Mouse (Mus musculus) frontal cortex, postnatal 14 days (tissue): Measurements from ENCODE around the gene Olfr350.

ENCODE experiments used
- DNase-seq, 2 experiments: peaks; one replicate each; pipeline ENCODE4 v3.0.0; 2022; ENCODE audit warnings: low spot score in 2 of 2

Gene Olfr350

DNA sequence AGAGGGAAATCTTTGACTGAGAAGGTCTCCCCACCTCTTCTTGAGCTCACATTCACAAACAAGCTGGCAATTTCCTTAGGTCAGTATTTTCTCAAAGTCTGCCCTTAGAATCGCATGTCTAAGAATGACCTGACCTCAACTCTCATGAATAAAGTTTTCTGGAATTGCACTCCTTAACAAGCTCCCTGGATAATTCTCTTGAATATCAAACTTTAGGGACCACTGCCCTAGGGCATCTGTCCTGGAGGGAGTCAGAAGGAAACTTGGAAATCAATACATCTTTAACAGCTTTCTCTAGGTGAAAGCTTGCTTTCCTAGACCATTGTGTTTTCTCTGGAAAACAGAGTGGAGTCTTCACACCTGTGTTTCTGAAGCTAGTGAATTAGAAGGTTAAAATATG lies at the start of gene Olfr350:
Olfr350 (plus strand) TSS at position 301 of the 400 bp plus-strand sequence.
- no peak for DNase-seq

DNA sequence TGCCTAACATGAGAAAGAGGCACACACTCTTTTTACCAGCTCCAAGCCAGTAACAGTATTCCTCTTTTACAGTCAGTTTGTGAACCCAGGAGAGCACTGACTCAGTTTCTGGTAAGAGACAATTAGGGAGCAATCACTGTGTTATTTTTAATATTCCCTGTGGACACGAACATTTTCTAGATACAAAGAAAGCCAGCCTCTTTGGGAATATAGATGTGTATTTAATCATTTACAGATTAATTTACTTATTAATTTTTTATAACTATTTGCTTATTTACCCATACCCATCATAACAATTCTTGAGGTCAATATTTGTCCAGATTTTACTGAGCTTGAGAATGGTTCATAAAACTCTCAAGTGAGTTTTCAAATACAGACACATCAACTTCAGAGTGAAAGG lies 29.2 kb upstream of the Olfr350 start, which contains the start of gene Olfr3:
Olfr3 (minus strand) TSS at position 101 of the 400 bp plus-strand sequence.
- no peak for DNase-seq

DNA sequence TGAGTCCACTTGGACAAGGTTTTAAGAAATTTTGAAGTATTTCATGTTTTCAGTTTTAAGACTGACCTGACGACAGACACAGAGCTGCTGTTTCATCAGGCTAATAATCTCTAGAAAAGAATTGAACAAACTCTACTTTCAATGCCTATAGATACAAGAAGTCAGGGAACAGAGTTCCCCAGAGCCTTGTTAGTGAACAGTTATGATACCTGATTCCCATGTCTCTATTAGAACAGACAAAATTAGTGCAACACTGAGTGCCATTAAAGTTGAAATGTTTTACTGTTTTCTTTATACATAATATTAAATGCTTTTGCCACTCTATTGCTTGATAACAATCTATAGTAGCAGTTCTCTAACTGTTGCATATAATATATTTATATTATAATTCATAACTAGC lies 16.4 kb downstream of the Olfr350 start, which contains the start of gene Olfr351:
Olfr351 (minus strand) TSS at position 101 of the 400 bp plus-strand sequence.
- no peak for DNase-seq

DNA sequence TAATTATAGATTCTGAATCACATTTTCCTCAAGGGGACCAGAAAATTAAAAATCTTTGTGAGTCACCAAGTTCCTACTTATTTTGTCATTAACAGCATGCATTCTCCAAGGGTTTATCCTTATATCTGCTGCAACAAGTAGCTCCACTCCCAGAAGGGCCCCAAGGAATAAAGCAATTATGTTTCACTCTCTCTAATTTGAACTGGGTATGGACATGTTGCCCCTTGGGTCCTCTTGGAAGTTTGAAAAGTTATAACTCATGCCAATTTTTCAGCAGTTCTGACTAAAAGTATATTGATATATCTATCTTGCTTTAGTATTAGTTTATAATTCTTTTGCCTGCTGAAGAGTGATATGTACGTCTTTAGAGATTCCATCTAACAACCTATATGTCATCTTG lies 22.1 kb downstream of the Olfr350 start, which contains the start of gene Olfr352:
Olfr352 (plus strand) TSS at position 301 of the 400 bp plus-strand sequence.
- DNase-seq = no peak

DNA sequence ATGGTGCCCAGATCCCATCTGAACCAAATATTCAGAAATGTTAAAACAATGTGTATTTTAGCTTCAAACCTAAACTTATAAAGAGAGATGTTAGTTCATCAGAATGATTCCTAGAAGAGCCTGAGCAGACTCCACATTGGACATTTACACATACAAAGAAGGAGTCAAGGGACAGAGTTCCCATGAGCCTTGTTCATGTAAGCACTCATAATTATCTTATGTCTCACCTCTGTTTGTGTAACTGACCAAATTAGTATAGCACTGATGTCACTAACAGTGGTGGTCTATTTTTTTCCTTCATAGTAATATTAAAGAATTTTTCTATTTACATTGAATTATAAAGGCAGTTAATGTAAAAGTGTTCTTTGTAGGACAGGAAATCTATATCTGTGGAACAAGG lies 46.7 kb downstream of the Olfr350 start, which contains the start of gene Olfr353:
Olfr353 (minus strand) TSS at position 101 of the 400 bp plus-strand sequence.
- DNase-seq = no peak

DNA sequence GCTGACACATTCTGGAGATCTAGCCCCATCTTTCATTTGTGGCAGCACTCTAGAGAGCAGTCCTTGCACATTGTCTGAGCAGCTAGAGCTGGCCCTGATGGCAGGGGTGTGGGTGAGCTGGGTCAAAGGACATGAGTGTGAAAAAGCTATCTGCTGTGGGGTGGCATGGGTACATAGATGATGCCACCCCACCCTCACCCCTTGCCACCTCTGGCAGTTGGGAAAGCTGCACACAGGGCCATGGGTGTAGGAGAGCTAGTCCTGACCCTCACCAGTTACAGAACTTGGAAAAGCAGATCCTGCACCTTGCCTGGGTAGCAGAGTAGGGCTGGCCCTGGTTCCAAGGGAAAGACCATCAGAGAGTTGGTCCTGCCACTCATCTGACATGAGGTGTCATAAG lies 51.0 kb downstream of the Olfr350 start:
- DNase-seq = no peak
